Mouse (Mus musculus) erythroblast, embryonic 14.5 days (primary cell): ENCODE measurements around the gene Il11.

Experiments
- GATA1 ChIP-seq: IDR thresholded peaks from 2 replicates; pipeline ENCODE4 v1.6.1; 2012; ENCODE audit warnings: low read length, inconsistent platforms, mixed read lengths
- TAL1 ChIP-seq: IDR thresholded peaks from 3 replicates; pipeline ENCODE4 v1.6.1; 2012; ENCODE audit warnings: low read length, inconsistent platforms, mixed read lengths

GRCm38 (mm10) chr7:4779921-4780320 is 2.7 kb downstream of the Il11 start:
- no peak for TF ChIP-seq GATA1
- TF ChIP-seq TAL1, result no peak
